Mouse (Mus musculus) gastrocnemius, postnatal 36 days (tissue): Measurements from ENCODE around the gene Tmcc1. TPM values are rescaled to one million over a fixed set of nuclear protein-coding genes. Genes with fewer than 3 reads are reported as not detected.

Source experiments
- DNase-seq, 2 experiments: peaks; one replicate each; pipeline ENCODE4 v3.0.0; 2022
- intact Hi-C: fragments of 180-260 bp; cut with DNase I; formaldehyde crosslinking; loops from one replicate; pipeline ENCODE4 v1.15.1; 2025
- total RNA-seq, 2 experiments: library from RNA; stranded (reverse); gene quantifications; 2 replicates each; pipeline ENCODE4 v1.2.3; 2021

Gene Tmcc1
- total RNA-seq, 2 experiments from 2014 or later = 46.3 to 59.5 TPM

DNA sequence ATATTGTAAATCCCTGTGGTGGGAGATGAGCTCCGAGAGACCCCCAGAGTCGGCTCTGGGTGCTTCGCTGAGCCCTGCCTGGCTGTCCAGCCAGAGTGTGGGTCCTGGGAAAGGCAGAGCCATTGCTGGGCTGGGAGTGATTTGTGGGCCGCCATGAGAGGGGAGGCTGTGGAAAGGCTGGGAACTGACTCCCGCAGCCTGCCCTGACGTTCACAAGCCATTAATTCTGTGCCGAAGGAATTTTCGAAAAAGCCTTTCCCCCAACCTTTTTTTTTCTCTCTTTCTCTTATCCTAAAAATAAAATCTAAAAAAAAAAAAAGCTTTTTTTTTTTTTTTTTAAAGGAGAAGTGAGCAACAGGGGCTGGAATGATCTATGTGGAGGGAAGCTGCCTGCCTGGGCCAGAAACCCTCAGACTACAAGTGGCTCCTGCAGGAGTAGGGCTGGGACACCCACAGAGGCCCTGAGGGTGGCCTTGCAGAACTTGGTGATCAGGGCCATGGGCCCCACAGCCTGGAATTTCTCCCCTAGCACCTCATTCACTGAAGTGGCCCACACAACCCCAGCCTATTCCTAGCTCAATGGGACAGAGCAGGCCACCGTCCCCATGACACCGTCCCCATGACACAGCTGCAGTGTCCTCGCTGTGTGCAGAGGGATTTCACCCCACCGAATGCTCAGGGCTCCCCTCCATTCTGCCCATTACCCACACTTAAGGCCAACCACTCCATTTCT lies 209.8 kb downstream of the Tmcc1 start:
- DNase-seq = no peak
- intact Hi-C loops = no loop called here

- no peak for DNase-seq
- intact Hi-C loops = no loop called here
Observed at GRCm38 (mm10) chr6:115982889-115983288, 210.4 kb downstream of the Tmcc1 start.

GRCm38 (mm10) chr6:115978596-115978995 lies 214.7 kb downstream of the Tmcc1 start:
- intact Hi-C loops = no loop called here
- no peak for DNase-seq

GRCm38 (mm10) chr6:115977810-115978209 lies 215.5 kb downstream of the Tmcc1 start:
- no peak for DNase-seq
- intact Hi-C loops = no loop called here

GRCm38 (mm10) chr6:115975606-115976005 lies 217.7 kb downstream of the Tmcc1 start:
- no peak for DNase-seq
- intact Hi-C loops = no loop called here

GRCm38 (mm10) chr6:115973881-115974662 lies 219.2 kb downstream of the Tmcc1 start:
- no peak for DNase-seq
- intact Hi-C loops = no loop called here

- intact Hi-C loops = no loop called here
- DNase-seq = no peak
Observed at GRCm38 (mm10) chr6:115973139-115973875, 220.0 kb downstream of the Tmcc1 start.

DNA sequence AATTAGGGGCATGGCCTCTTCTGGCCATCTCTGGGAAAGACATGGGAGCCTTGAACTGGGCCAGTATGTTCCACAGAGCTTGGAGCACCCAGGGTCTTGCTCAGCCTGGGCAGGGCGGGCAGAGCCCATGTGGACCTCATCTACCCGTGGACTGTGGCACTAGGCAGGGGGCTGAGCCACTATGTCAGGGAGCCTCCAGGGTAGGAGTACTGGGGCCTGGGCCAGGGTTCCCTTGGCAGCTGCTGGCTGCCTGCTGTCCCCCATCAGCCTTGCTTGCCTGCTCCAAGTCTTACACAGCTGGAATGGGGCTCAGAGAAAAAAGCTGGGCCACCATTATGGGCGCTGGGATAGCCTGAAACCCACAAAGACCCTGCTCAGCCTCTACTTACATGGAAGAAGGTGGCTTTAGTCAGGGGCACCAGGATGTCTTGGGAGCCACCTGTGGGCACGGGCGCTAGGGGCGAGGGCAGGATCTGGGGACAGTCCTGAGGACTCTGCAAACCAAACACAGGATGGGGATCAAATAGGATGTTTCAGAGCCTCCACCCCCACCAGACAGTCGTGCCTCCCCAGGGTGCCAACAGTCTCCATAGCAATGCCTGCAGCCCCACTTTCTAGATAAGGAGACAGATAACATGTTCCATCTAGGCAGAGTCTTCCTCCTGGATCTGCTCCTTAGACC lies 221.1 kb downstream of the Tmcc1 start:
- intact Hi-C loops = no loop called here

DNA sequence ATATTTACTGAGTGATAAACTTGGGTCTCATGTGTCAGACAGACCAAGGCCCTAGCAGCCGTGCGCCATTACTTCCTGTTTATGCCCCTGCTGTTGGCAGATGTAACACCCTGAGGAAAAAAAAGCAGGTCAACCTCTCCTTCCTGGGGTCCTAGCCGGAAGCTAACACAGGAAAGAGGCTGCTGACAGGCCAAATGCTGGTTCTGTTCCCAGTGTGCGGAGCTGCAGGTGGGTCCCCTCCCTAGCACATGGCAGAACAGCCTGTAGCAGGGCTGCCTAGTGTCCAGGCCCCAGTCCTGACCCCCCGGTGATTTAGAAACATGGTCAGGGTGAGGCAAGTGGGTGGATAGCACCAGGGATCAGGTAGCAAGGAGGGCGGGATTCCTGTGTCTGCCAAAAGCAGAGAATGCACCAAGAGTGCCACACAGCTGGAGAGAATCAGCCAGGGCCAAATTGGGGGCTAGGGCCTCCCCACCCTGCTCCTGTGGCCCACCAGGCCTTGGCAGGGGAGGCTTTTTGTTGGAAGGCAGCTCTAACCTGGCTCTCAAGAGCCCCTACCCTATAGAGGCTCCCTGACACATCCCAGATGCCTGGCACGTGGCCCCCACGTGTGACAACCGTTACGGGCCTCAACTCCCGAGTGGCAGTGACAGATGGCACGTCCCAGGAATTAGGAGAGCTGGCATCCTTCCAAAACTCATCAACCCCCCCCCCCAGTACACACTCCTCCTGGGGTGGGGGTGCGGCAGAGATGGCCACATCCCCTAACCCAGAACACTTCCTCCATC lies 221.8 kb downstream of the Tmcc1 start:
- no peak for DNase-seq
- intact Hi-C loops = no loop called here

More for the DNA sequence above, 221.1 kb downstream of the Tmcc1 start:
- no peak for DNase-seq

DNA sequence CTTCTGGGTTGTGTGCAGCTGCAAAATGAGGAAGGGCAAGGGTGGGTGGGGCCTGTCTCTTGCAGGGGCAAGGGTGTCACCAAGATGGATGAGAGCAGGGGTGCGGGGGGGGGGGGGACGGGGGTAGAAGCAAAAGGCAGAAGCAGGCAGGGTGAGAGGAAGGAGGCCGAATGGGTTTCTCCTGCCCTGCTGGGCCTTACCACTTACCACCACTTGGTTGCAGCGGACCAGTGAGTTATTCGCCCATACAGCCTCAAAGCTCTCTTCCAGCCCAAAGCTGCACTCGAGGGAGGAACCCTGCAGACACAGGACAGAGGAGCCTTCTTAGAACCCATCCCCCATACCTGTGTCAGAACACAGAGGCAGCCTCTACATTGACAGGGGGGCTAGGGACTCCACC lies 223.3 kb downstream of the Tmcc1 start:
- intact Hi-C loops = no loop called here
- no peak for DNase-seq

DNA sequence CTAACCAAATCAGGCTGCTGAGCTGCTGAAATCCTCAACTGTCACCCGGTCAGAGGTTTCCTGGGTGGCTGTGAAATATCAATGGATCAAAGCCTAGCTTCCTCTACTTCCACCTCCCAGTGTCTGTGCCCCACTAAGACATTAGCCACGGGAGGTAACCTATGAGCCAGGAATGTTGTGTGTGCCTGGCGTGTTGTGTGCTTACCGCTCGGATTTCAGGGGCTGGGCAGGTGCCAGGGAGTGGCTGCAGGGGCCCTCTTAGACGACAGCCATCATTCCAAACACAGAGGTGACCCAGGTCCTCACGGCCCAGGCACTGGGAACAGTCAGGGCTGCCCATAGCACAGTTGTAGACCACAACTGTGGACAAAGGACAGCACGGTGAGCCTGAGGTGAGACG lies 224.2 kb downstream of the Tmcc1 start:
- intact Hi-C loops = no loop called here
- no peak for DNase-seq

DNA sequence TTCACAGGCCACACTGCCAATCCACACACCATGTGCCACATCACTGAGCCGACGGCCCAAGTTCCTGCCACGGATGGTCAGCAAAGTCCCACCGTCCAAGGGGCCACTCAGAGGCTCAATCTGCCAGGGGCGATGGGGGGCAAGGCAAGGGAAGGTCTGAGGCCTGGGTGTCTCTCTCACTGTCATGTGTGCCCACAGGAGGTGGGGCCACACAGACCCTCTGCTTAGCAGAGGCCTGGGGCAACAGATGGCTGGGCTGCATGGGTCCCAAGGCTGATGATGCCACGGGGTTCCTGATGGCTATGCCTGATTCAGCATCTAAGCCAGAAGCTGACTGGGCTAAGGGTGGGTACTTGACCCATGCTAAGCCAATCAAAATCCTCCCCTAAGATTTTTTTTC lies 224.6 kb downstream of the Tmcc1 start:
- intact Hi-C loops = no loop called here

More for the DNA sequence above, 224.6 kb downstream of the Tmcc1 start:
- DNase-seq = no peak

Other genes starting within 250 kb of the Tmcc1 start
- not detected for gene H1foo, start 248.5 kb downstream of the Tmcc1 start, total RNA-seq
- gene Plxnd1, start 198.5 kb downstream of the Tmcc1 start, total RNA-seq = 10 to 100 TPM; 19.0 to 21.8 TPM
- gene Washc2, start 14.6 kb upstream of the Tmcc1 start, total RNA-seq = 10 to 100 TPM; 21.8 to 22.3 TPM
- under 1 TPM; 0.51 to 0.86 TPM for gene Zfand4, start 70.7 kb upstream of the Tmcc1 start, total RNA-seq
- 10 to 100 TPM; 23.4 to 24.9 TPM for gene March8, start 144.5 kb upstream of the Tmcc1 start, total RNA-seq